Mouse (Mus musculus) myocyte (in vitro differentiated cells): Measurements from ENCODE around the gene Gyg. TPM values are rescaled to one million over a fixed set of nuclear protein-coding genes. Genes with fewer than 3 reads are reported as not detected.

Source experiments
- H3K27me3 ChIP-seq: one replicate; pipeline ENCODE4 v1.6.1; 2011; ENCODE audit not compliant: control insufficient read depth, insufficient read depth, insufficient read length
- H3K36me3 ChIP-seq: one replicate; pipeline ENCODE4 v1.6.1; 2011; ENCODE audit not compliant: control insufficient read depth, insufficient read depth
- H3K4me2 ChIP-seq: one replicate; pipeline ENCODE4 v1.6.1; 2011; ENCODE audit warnings: low read depth, control low read depth
- H3K4me3 ChIP-seq: one replicate; pipeline ENCODE4 v1.5.1; 2011; ENCODE audit warnings: mild to moderate bottlenecking, control low read depth, moderate library complexity
- H3K79me2 ChIP-seq: one replicate; pipeline ENCODE4 v1.6.1; 2011; ENCODE audit not compliant: control insufficient read depth, insufficient read depth
- H3ac ChIP-seq: one replicate; pipeline ENCODE4 v1.6.1; 2011; ENCODE audit not compliant: control insufficient read depth, insufficient read length
- CEBPB ChIP-seq: IDR thresholded peaks from 2 replicates; pipeline ENCODE4 v1.6.1; 2011; ENCODE audit warnings: mild to moderate bottlenecking, moderate library complexity; ENCODE audit not compliant: poor library complexity, insufficient read depth, severe bottlenecking
- E2F4 ChIP-seq: IDR thresholded peaks from one replicate; pipeline ENCODE4 v1.6.1; 2011; ENCODE audit warnings: mild to moderate bottlenecking, control low read depth, moderate library complexity; ENCODE audit not compliant: insufficient read depth
- MAX ChIP-seq: IDR thresholded peaks from one replicate; pipeline ENCODE4 v1.6.1; 2011; ENCODE audit warnings: low read depth, mild to moderate bottlenecking, control low read depth
- MYOD1 ChIP-seq, 3 experiments: IDR thresholded peaks; one replicate each; pipeline ENCODE4 v1.6.1; 2011; ENCODE audit warnings: control low read depth in 2 of 3, low read depth in 2 of 3, mild to moderate bottlenecking in 2 of 3, moderate library complexity in 1 of 3; ENCODE audit not compliant: insufficient read length in 2 of 3, control insufficient read depth in 1 of 3
- MYOG ChIP-seq, 3 experiments: IDR thresholded peaks; one replicate each; pipeline ENCODE4 v1.6.1; 2011; ENCODE audit warnings: control low read depth in 2 of 3, low read depth in 2 of 3, mild to moderate bottlenecking in 2 of 3; ENCODE audit not compliant: insufficient read length in 2 of 3, control insufficient read depth in 1 of 3, insufficient read depth in 1 of 3
- POLR2A ChIP-seq: IDR thresholded peaks from one replicate; pipeline ENCODE4 v1.6.1; 2011; ENCODE audit warnings: low read depth, mild to moderate bottlenecking, control low read depth, moderate library complexity; ENCODE audit not compliant: insufficient read length
- POLR2AphosphoS2 ChIP-seq: IDR thresholded peaks from one replicate; pipeline ENCODE4 v1.6.1; 2011; ENCODE audit warnings: low read depth, control low read depth; ENCODE audit not compliant: insufficient read length
- REST ChIP-seq: IDR thresholded peaks from one replicate; pipeline ENCODE4 v1.6.1; 2011; ENCODE audit warnings: mild to moderate bottlenecking, control low read depth, moderate library complexity; ENCODE audit not compliant: insufficient read depth, insufficient read length
- SRF ChIP-seq: IDR thresholded peaks from one replicate; pipeline ENCODE4 v1.6.1; 2011; ENCODE audit warnings: low read depth; ENCODE audit not compliant: control insufficient read depth, insufficient read length
- TCF12 ChIP-seq: IDR thresholded peaks from one replicate; pipeline ENCODE4 v1.6.1; 2011; ENCODE audit warnings: mild to moderate bottlenecking, control low read depth; ENCODE audit not compliant: poor library complexity, insufficient read depth, severe bottlenecking
- TCF3 ChIP-seq: IDR thresholded peaks from one replicate; pipeline ENCODE4 v1.6.1; 2011; ENCODE audit warnings: low read depth, control low read depth; ENCODE audit not compliant: insufficient read length
- USF1 ChIP-seq: IDR thresholded peaks from one replicate; pipeline ENCODE4 v1.6.1; 2011; ENCODE audit warnings: low read depth, mild to moderate bottlenecking, control low read depth, moderate library complexity
- polyA plus RNA-seq: library from polyadenylated mRNA; unstranded; fragments of >200 nt; fragmentation: generic; extraction: Trizol; gene quantifications from one replicate; pipeline ENCODE4 v1.2.1, GENCODE M21; 2012; ENCODE audit warnings: missing spikeins

Gene Gyg
- polyA plus RNA-seq, 1 experiment = 63.9 TPM

GRCm38 (mm10) chr3:20142101-20142500 is 13.0 kb downstream of the Gyg start:
- no peaks in the 10 kb centered on the region for H3K79me2 ChIP-seq
- TF ChIP-seq POLR2AphosphoS2 (no peak), REST (no peak), MYOD1 (IDR thresholded peaks at IDR 0.05; ENCODE audit: control insufficient read depth in 1 of 3, insufficient read length in 2 of 3, low read depth in 2 of 3) (no peak), MAX (no peak), E2F4 (no peak), CEBPB (no peak), TCF12 (no peak), MYOG (IDR thresholded peaks at IDR 0.05; ENCODE audit: control insufficient read depth in 1 of 3, insufficient read depth in 1 of 3, insufficient read length in 2 of 3, low read depth in 2 of 3) (no peak), USF1 (no peak), POLR2A (no peak), SRF (no peak), TCF3 (no peak)
- H3K4me2 ChIP-seq = no peak overlapping the region
- H3K27me3 ChIP-seq = no peaks in the 10 kb centered on the region
- no peaks in the 10 kb centered on the region for H3K36me3 ChIP-seq
- no peak overlapping the region for H3ac ChIP-seq
- H3K4me3 ChIP-seq = no peak overlapping the region

GRCm38 (mm10) chr3:20141679-20142078 is 13.4 kb downstream of the Gyg start:
- Histone ChIP-seq H3ac (no peak overlapping the region), H3K4me3 (no peak overlapping the region), H3K36me3 (no peaks in the 10 kb centered on the region), H3K79me2 (no peaks in the 10 kb centered on the region), H3K4me2 (no peak overlapping the region), H3K27me3 (no peaks in the 10 kb centered on the region)
- TF ChIP-seq MYOD1 (IDR thresholded peaks at IDR 0.05; ENCODE audit: control insufficient read depth in 1 of 3, insufficient read length in 2 of 3, low read depth in 2 of 3) (no peak), POLR2AphosphoS2 (no peak), MAX (no peak), CEBPB (no peak), POLR2A (no peak), REST (no peak), USF1 (no peak), TCF3 (no peak), TCF12 (no peak), MYOG (IDR thresholded peaks at IDR 0.05; ENCODE audit: control insufficient read depth in 1 of 3, insufficient read depth in 1 of 3, insufficient read length in 2 of 3, low read depth in 2 of 3) (no peak), E2F4 (no peak), SRF (no peak)

GRCm38 (mm10) chr3:20141240-20141639 is 13.9 kb downstream of the Gyg start:
- Histone ChIP-seq H3K4me3 (no peak overlapping the region), H3K27me3 (no peaks in the 10 kb centered on the region), H3K79me2 (no peaks in the 10 kb centered on the region), H3ac (no peak overlapping the region), H3K36me3 (no peaks in the 10 kb centered on the region), H3K4me2 (no peak overlapping the region)
- TF ChIP-seq MYOG (IDR thresholded peaks at IDR 0.05; ENCODE audit: control insufficient read depth in 1 of 3, insufficient read depth in 1 of 3, insufficient read length in 2 of 3, low read depth in 2 of 3) (no peak), USF1 (no peak), MAX (no peak), MYOD1 (IDR thresholded peaks at IDR 0.05; ENCODE audit: control insufficient read depth in 1 of 3, insufficient read length in 2 of 3, low read depth in 2 of 3) (no peak), POLR2A (no peak), TCF12 (no peak), TCF3 (no peak), REST (no peak), POLR2AphosphoS2 (no peak), CEBPB (no peak), E2F4 (no peak), SRF (no peak)

- H3K79me2 ChIP-seq = no peaks in the 10 kb centered on the region
- no peak for TF ChIP-seq E2F4
- TF ChIP-seq SRF = no peak
- TF ChIP-seq MYOD1 (IDR thresholded peaks at IDR 0.05; ENCODE audit: control insufficient read depth in 1 of 3, insufficient read length in 2 of 3, low read depth in 2 of 3) = no peak
- no peak for TF ChIP-seq USF1
- TF ChIP-seq TCF12 = no peak
- no peaks in the 10 kb centered on the region for H3K36me3 ChIP-seq
- H3K27me3 ChIP-seq = no peaks in the 10 kb centered on the region
- H3ac ChIP-seq = no peak overlapping the region
- H3K4me2 ChIP-seq = no peak overlapping the region
- H3K4me3 ChIP-seq = no peak overlapping the region
These were observed 18.1 kb downstream of the Gyg start for GRCm38 (mm10) chr3:20136868-20137581.
